Mouse (Mus musculus) cortical plate, adult 2 months (tissue): ENCODE measurements around the gene Spata17.

Experiments used
- CTCF ChIP-seq: fragments of 200-500 bp; IDR thresholded peaks from 2 replicates; pipeline ENCODE4 v1.5.1; 2011; ENCODE audit warnings: mild to moderate bottlenecking, control low read depth, low read length; ENCODE audit not compliant: insufficient read depth; ENCODE audit errors: extremely low read depth
- POLR2A ChIP-seq: fragments of 200-500 bp; IDR thresholded peaks from 2 replicates; pipeline ENCODE4 v1.6.1; 2011; ENCODE audit warnings: mild to moderate bottlenecking, low read length, control low read depth; ENCODE audit not compliant: insufficient read depth; ENCODE audit errors: extremely low read depth

DNA sequence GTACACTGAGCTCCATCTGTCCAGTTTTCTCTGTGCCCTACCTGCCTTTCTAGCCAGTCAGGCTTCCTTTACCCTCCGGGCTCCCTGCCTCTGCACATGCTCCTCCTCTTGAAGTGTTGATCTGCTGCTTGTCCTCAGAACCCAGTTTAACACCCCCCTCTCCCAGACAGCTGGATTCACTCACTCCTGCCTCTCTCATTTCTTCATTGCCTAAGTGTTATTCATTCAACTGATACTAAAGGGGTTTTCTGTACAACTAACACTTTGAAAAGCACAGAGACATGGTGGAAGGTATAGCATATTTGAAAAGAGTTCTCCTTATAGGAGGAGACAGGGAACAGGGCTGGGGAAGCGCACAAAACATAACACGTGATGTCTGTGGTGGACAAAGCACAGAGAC, 114.1 kb downstream of the Spata17 start:
- TF ChIP-seq CTCF (no peak), POLR2A (no peak)
